In the genomic region with DNA sequence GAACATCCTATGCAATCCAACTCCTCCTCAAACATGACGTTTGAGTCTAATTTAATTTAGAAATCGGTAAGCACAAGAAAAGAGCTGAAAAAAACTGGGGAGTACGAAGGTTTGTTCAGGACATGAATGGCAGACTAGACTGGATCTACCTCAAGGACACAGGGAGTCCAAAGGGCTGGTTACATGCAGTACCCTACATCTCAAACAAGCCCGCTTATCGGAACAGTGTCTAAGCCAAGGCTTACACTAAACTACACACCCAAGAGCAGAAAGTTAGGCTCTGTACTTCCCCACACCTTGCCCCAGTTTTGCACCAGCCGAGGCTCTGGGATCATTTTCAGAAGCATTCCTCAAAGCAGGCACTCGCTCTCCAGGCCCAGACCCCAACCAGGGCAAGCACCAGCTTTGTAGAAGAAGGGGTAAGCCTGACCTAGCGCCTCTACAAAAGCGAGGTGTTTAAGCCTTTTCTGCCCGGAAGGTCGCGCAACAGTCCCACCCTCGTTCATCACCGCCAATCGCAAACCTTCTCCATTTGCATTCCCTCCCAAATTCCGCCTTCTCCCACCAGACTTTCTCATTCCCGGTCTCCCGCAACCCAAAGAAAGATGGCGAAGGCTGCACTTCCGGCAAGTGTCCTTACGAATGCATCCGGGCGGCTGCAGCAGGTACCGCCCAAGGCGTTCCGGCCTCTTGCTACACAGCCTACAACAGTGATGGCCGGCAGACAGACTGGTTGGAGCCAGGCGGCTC, we compare ENCODE assay signal across 8 mouse cellular contexts. TPM values are rescaled to one million over a fixed set of nuclear protein-coding genes. Genes with fewer than 3 reads are reported as not detected.
A peak's percentile ranks its signal among the peaks of the same experiment; 100 is the strongest.
DNase-seq lines count a peak whose midpoint lies in the region; ATAC-seq lines count a peak whose summit lies in the region.

A gene (minus strand): TSS at position 613 of the 750 bp plus-strand sequence.
A gene (plus strand): TSS at position 664 of the 750 bp plus-strand sequence.

- H3K4me3 ChIP-seq in heart, embryonic 14.5 days (ENCODE audit: control insufficient read depth in 1 of 2, insufficient read depth in 1 of 2, low read depth in 1 of 2, low read length in 2 of 2) = peak within 1 kb of the TSS; percentile 74 to 75
- H3K4me3 ChIP-seq in liver, embryonic 13.5 days (replicated peaks) = peak within 1 kb of the TSS; percentile 80
- peak within 1 kb of the TSS; percentile 58 for H3K4me3 ChIP-seq in stomach, embryonic 16.5 days (replicated peaks; ENCODE audit: low read length)

- H3K27me3 ChIP-seq in heart, embryonic 14.5 days (ENCODE audit: control insufficient read depth, insufficient read depth, low read length) = no peaks in the 10 kb centered on the region
- H3K27me3 ChIP-seq in liver, embryonic 13.5 days = 0 out of 2 replicates have a peak, but pooled peaks cover 6% of the 10 kb centered on the region
- no peaks in the 10 kb centered on the region for H3K27me3 ChIP-seq in stomach, embryonic 16.5 days (ENCODE audit: control insufficient read depth, insufficient read depth, low read length)

- WGBS in heart, embryonic 14.5 days = 4% methylated on average over 28 of the region's 28 CpGs
- 2% methylated on average over 28 of the region's 28 CpGs for WGBS in liver, embryonic 13.5 days (ENCODE audit: insufficient replicate concordance)
- 2% methylated on average over 28 of the region's 28 CpGs for WGBS in stomach, embryonic 16.5 days

- H3K36me3 ChIP-seq in heart, embryonic 14.5 days (ENCODE audit: control insufficient read depth, insufficient read depth, low read length) = peaks cover 21% of the 10 kb centered on the region
- H3K36me3 ChIP-seq in liver, embryonic 13.5 days = peaks cover 23% of the 10 kb centered on the region
- H3K36me3 ChIP-seq in stomach, embryonic 16.5 days (ENCODE audit: control insufficient read depth, insufficient read depth, low read length) = peaks cover 9% of the 10 kb centered on the region; the same call in 1 of the 2 replicates

- H3K9ac ChIP-seq in heart, embryonic 14.5 days (ENCODE audit: low read length) = peak within 1 kb of the TSS; percentile 85
- H3K9ac ChIP-seq in liver, embryonic 13.5 days = peak within 1 kb of the TSS; percentile 84
- peak within 1 kb of the TSS; percentile 78 for H3K9ac ChIP-seq in stomach, embryonic 16.5 days (ENCODE audit: low read length)

- H3K9me3 ChIP-seq in heart, embryonic 14.5 days (ENCODE audit: control insufficient read depth, low read length) = no peaks in the 10 kb centered on the region
- no peaks in the 10 kb centered on the region for H3K9me3 ChIP-seq in liver, embryonic 13.5 days (replicated peaks)
- no peaks in the 10 kb centered on the region for H3K9me3 ChIP-seq in stomach, embryonic 16.5 days (replicated peaks; ENCODE audit: control insufficient read depth, low read length)

- DNase-seq in c-Kit-negative CD71-positive TER-119-positive erythroid progenitor cells, embryonic 14.5 days (ENCODE audit: low read depth, low spot score) = peak; percentile 82
- DNase-seq in fibroblast of lung, adult 2 months (ENCODE audit: low read depth) = peak; percentile 92
- DNase-seq in kidney, postnatal 14 days = peak; percentile 95
- peak; percentile 87 for DNase-seq in liver, embryonic 13.5 days
- peak; percentile 98 for DNase-seq in neural tube, embryonic 10.5 days (ENCODE audit: extremely low spot score, low spot score)

- peak; percentile 91 for ATAC-seq in CD4-positive, CD25-positive, alpha-beta regulatory T cell, adult 4 months
- ATAC-seq in heart, embryonic 14.5 days (ENCODE audit: insufficient number of reproducible peaks, insufficient read depth, low FRiP score, low read depth) = peak; percentile 92
- peak; percentile 91 for ATAC-seq in liver, embryonic 13.5 days (ENCODE audit: low read depth)
- ATAC-seq in stomach, embryonic 16.5 days (ENCODE audit: insufficient read depth, low FRiP score) = peak; percentile 96

- peak within 1 kb of the TSS; percentile 86 for H3K4me2 ChIP-seq in heart, embryonic 14.5 days (ENCODE audit: low read length)
- peak within 1 kb of the TSS; percentile 78 for H3K4me2 ChIP-seq in liver, embryonic 13.5 days
- H3K4me2 ChIP-seq in stomach, embryonic 16.5 days (ENCODE audit: low read depth, low read length) = peak within 1 kb of the TSS; percentile 72

- peaks cover 4 to 7% of the 10 kb centered on the region in 2 experiments for H3K4me1 ChIP-seq in heart, embryonic 14.5 days (ENCODE audit: control insufficient read depth in 2 of 2, insufficient read depth in 2 of 2, low read length in 2 of 2)
- peaks cover 25% of the 10 kb centered on the region for H3K4me1 ChIP-seq in liver, embryonic 13.5 days (replicated peaks)
- peaks cover 14% of the 10 kb centered on the region for H3K4me1 ChIP-seq in stomach, embryonic 16.5 days (ENCODE audit: control insufficient read depth, insufficient read depth, low read length)

- H3K27ac ChIP-seq in heart, embryonic 14.5 days (replicated peaks in 1 of 2; ENCODE audit: control insufficient read depth in 1 of 2, insufficient read depth in 1 of 2, low read depth in 2 of 2, low read length in 2 of 2) = peak within 1 kb of the TSS; percentile 93 to 97
- peak within 1 kb of the TSS; percentile 84 for H3K27ac ChIP-seq in liver, embryonic 13.5 days
- H3K27ac ChIP-seq in stomach, embryonic 16.5 days (ENCODE audit: low read length) = peak within 1 kb of the TSS; percentile 96

RNA-seq across cellular contexts. Expression of the first gene that starts in this region (rescaled TPM):
- polyA plus RNA-seq in CD4-positive, CD25-positive, alpha-beta regulatory T cell, adult 4 months (2017; shearing (Covaris generic)) = 1 to 10 TPM; 1.4 to 1.8 TPM
- 2.2 and 2.6 TPM in 2 replicates for polyA plus RNA-seq in heart, embryonic 14.5 days (2014; fragmentation: Nextera tagmentation; extraction: Ambion mirVana)
- 14.1 and 16.5 TPM in 2 replicates for polyA plus RNA-seq in liver, embryonic 13.5 days (2015; fragmentation: Nextera tagmentation; extraction: Ambion mirVana)
- polyA plus RNA-seq in stomach, embryonic 16.5 days (2015; fragmentation: Nextera tagmentation; extraction: Ambion mirVana) = 3.5 and 4.2 TPM in 2 replicates

RNA-seq across cellular contexts. Expression of the second gene that starts in this region (rescaled TPM):
- 10 to 100 TPM; 17.9 to 25.7 TPM for polyA plus RNA-seq in CD4-positive, CD25-positive, alpha-beta regulatory T cell, adult 4 months (2017; shearing (Covaris generic))
- 21.9 and 22.7 TPM in 2 replicates for polyA plus RNA-seq in heart, embryonic 14.5 days (2014; fragmentation: Nextera tagmentation; extraction: Ambion mirVana)
- 8.2 and 10.4 TPM in 2 replicates for polyA plus RNA-seq in liver, embryonic 13.5 days (2015; fragmentation: Nextera tagmentation; extraction: Ambion mirVana)
- 23.1 and 24.5 TPM in 2 replicates for polyA plus RNA-seq in stomach, embryonic 16.5 days (2015; fragmentation: Nextera tagmentation; extraction: Ambion mirVana)

Comparison
In these comparisons a context has a peak if more than half of its experiments do, and no peak if none do; other contexts are left out.
1. Peak in every context shown above with its lines: DNase-seq, ATAC-seq, H3K4me3 ChIP-seq and H3K27ac ChIP-seq.